Mouse (Mus musculus) lung, postnatal 14 days (tissue): ENCODE results near the gene Ung.

Experiments
- DNase-seq: peaks from one replicate; pipeline ENCODE4 v3.0.0; 2021

Gene Ung

DNA sequence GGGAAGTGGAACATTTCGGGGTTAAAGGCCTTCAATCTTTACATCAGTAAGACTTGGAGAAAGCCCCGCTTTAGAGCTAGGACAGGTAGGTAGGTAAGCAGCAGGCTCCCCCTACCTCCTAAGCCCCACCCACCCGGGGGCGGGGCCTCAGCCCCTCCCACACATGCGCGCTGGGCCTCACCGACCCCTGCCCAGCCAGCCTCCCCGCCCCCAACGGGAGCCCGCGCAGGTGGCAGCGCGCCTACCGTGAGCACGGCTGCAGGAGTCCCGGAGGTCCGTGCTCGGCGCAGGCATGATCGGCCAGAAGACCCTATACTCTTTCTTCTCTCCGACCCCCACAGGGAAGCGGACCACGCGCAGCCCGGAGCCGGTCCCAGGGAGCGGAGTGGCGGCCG is at the start of gene Ung:
Gene Ung (plus strand): TSS at position 176 of the 395 bp plus-strand sequence.
- DNase-seq: peak; percentile 39

GRCm38 (mm10) chr5:114085501-114085900 is 44.7 kb upstream of the Ung start:
- DNase-seq: no peak

GRCm38 (mm10) chr5:114087875-114088480 is 42.2 kb upstream of the Ung start:
- no peak for DNase-seq

GRCm38 (mm10) chr5:114090421-114091013 is 39.7 kb upstream of the Ung start:
- DNase-seq: no peak

DNA sequence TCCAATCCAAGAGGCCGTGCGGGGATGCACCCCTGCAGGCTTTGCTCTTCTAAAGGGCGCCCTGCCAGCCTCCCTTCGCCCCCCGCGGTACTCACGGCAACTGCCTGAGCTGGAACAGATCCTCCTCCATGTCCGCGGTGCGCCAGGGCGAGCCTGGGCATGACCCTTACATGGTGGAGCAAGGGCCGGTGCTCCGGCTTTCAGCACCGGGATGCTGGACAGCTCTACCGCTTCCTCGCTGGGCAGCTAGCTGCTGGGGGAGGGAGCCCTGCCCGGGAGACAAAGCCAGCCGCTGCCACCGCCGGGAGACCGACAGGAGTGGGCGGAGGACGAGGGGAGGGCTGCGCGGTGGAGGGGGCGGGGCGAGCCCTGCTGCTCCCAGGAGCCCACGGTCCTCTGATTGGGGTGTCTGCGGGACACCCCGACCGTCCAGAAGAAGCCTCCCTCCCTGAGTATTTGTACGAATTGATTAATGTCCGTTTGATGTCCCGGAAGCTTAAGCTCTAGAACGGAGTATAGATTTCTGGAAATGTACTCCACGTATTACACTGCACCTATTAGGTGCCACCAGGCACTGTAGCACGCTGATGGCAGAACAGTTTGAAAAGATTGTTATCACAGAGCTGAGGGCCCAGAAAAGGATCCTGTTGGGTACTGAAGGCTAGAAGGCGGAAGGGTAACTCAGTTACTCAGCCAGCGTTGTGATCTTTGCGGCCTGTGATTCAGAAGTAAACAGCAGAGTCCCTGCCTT is 39.0 kb upstream of the Ung start, which contains the start of gene Svop:
Gene Svop (minus strand): TSS at position 514 of the 751 bp plus-strand sequence.
- DNase-seq: peak; percentile 81

- peak; percentile 94 for DNase-seq
Measured at GRCm38 (mm10) chr5:114099709-114100389, 30.3 kb upstream of the Ung start.

- no peak for DNase-seq
Measured at GRCm38 (mm10) chr5:114100390-114101099, 29.6 kb upstream of the Ung start.

DNA sequence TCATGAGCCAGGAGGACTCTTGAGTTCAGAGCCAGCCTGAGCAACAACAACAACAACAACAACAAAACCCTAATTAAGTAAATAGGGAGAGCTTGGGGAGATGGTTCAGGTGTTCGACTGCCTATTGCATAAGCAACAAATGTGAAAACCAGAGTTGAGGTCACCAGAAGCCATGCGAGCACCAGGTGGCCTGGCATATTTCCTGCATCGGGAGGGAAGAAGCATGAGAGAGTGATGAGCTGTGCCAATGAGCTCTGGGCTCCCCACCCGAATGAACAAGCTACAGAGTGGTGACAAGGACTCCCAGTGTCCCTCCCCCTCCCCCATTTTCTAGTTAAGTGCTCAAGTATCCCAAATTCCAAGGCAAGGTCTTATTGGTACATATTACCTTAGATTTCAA is 28.3 kb upstream of the Ung start:
- no peak for DNase-seq

DNA sequence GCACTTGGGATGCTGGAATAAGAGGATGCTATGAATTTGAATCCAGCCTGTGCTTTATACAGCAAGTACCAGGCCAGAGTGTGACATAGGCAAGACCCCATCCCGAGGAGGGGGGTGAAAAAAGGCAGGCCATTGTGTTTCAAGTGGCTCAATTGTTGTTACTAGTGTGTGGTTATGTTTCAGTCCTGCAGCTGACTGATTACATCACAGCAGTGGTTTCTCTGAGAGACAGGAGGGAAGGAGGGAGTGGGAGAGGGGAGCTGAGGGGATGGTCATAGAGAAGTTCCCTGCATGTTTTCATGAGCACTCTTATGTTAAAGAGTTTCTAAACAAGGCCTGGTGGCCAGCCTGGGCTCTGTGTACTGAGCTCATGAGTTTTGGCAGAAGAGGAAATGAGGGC is 27.4 kb upstream of the Ung start:
- no peak for DNase-seq

DNA sequence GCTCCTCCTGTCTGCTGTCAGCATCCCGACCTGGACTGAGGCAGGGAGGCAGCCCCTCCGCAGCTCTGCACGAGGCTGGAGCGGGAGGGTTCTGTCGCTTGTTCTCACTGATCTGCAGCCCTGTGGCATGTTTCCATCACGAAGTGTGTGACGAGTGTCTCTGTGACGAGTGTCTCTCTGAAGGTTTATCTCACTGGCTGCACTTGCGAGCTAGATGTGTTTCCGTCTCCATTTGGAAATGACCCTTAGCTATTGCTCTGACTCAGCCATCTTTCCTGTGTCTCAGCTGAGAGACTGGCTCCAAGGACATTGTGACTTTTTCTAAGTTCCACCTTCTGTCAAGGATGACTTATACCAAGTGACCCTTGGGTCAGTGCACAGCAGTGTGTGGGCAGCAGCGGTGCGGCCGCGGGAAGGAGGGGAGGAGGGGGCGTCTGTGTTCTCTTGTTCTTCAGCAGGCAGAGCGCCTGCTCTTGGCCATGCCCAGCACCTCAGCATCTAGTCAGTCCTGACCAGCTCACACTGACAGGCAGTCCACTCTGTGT is 23.7 kb upstream of the Ung start:
- DNase-seq: no peak

- DNase-seq: no peak
Measured at GRCm38 (mm10) chr5:114113334-114113733, 16.9 kb upstream of the Ung start.

- no peak for DNase-seq
Measured at GRCm38 (mm10) chr5:114115030-114115429, 15.2 kb upstream of the Ung start.

GRCm38 (mm10) chr5:114116586-114116985 is 13.6 kb upstream of the Ung start:
- DNase-seq: no peak

- DNase-seq: no peak
Measured at GRCm38 (mm10) chr5:114119806-114120205, 10.4 kb upstream of the Ung start.

GRCm38 (mm10) chr5:114126008-114126407 is 4.2 kb upstream of the Ung start:
- no peak for DNase-seq

DNA sequence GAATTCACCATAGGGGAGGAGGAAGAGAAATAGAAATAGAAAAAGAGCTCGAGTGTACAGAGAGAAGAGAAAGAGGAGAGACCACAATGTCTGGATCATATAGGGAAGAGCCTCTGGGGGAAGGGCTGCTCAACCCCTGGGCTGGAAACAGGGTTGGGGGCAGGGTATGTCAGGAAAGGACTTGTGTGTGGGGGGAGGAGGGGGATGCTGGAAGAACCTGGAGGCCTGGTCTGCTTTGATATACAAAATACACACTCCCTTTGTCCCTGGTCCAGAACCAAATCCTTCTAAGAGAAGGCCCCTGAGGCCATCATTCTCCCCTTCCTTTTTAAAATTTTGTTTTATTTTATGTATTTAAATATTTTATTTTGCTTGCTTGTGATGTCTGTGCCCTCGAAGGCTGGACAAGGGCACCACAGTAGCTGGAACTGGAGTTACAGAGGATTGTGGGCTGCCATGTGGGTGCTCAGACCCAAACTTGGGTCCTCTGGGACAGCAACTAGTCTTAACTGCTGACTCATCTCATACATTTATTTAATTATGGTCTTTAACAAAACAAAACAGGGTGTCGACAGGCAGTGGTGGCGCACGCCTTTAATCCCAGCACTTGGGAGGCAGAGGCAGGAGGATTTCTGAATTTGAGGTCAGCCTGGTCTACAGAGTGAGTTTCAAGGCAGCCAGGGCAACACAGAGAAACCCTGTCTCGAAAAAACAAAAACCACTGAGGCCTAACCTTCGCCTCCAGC is 3.5 kb upstream of the Ung start:
- DNase-seq: no peak

GRCm38 (mm10) chr5:114127374-114128349 is 2.5 kb upstream of the Ung start, which contains the start of gene Alkbh2:
Gene Alkbh2 (minus strand): TSS chr5:114128218.
- DNase-seq: peak; percentile 86

- DNase-seq: no peak
Measured at GRCm38 (mm10) chr5:114129550-114130210, 506 bp upstream of the Ung start.

GRCm38 (mm10) chr5:114130698-114131520 is 723 bp downstream of the Ung start:
- peak; percentile 94 for DNase-seq
